Mouse (Mus musculus): ENCODE data around the gene Fam187a.

The Fam187a gene

DNA sequence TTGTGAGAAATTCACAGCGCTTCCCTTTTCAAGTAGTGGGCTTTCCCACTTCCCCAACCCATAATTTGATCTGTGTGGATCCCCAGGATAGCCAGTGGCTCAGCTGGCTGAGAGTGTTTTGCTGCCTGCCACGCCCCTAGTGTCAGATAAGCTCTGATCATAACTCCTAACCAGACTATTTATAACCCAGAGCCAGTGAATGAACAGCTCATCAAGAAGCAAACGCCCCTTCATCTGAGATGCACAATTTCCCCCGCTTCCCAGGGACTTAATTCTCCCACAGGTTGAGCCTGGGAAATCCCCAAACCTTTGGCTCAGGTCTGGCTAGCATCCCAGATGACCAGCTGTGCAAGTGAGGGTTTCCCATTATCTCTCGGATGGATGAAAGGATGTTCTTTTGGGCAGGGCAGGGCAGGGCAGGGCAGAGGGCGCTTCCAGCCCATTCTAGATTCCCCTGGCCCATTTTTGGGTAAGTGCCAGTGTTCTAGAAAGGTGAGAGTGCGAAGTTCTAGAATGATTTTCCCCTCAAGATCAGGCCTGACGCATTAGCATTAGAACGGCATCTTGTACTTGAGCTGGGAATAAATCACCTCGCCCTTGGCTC lies at the start of gene Fam187a:
Fam187a (plus strand) TSS at position 554 of the 604 bp plus-strand sequence.
- no peak for DNase-seq

DNA sequence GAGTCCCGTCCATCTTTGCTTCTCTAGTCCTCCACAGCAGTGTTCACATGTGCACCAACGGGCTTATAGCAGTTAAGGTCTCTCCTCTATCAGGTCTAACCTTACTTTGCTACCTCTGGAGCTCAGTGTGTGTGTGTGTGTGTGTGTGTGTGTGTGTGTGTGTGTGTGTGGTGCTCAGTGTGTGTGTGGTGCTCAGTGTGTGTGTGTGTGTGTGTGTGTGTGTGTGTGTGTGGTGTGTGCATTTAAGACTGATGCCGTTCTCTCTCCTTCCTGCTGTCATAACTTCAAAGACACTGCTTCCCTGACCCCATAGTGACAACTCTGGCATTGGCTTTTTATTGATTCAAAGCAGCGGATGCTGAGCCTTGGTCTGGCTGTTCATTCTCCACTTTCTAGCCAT lies 49.4 kb upstream of the Fam187a start, which contains the start of gene Higd1b:
Higd1b (plus strand) TSS at position 301 of the 400 bp plus-strand sequence.
- no peak for DNase-seq

DNA sequence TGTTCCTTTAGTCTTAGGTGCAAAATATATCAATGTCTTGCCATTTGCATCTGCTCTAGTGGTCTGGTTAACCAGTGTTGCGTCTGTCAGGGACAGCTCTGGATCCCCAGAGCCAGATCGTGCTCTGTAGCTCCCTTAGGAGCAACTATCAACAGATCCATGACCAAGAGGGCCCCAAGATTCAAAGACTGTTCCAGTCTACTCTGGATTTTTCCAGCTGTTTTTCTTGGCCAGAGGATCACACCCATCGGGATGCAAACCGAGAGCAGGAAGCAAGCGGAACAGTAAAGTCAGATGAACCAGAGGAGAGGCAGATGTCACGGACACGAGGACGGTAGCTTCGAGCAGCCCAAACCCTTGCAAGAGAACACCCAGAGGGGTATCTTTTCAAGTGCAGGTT lies 48.8 kb upstream of the Fam187a start:
- DNase-seq, result no peak

DNA sequence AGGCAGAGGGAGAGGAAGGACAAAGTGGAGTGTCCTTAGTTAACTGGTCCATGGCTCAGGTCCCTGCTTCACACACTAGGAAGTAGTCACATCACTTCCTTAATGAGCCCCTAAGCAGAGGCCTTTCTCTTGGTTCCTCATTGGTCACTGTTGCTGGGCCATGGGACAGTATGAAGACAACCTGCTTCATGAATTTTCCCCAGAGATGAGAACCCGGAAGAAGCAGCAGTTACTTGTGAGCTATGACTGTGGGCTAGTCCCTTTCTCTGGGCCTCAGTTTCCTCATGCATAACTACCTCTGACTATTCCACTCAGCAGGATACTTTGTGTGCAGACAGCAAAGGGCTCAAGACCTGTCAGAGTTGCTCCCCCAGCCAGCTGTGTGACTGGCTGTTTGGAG lies 47.6 kb upstream of the Fam187a start:
- no peak for DNase-seq

DNA sequence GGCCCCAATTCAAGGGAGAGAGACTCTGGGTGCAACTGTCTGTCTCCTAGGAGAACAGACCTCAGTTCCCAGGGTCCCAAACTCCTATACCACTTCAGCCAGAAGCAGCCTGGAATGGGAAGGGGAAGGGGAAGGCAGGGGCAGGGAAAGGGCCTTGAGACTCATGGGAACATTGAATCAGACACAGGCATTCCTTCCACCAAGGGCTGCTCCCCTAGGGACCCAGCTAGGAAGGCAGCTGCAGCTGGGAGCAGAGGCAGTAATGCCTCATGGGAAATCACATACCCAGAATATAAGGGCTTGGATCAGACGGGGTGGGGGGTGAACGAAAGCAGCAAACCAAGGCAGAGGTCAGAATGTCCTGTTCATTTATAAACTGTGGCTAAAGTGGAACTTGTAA lies 46.8 kb upstream of the Fam187a start:
- DNase-seq, result no peak

DNA sequence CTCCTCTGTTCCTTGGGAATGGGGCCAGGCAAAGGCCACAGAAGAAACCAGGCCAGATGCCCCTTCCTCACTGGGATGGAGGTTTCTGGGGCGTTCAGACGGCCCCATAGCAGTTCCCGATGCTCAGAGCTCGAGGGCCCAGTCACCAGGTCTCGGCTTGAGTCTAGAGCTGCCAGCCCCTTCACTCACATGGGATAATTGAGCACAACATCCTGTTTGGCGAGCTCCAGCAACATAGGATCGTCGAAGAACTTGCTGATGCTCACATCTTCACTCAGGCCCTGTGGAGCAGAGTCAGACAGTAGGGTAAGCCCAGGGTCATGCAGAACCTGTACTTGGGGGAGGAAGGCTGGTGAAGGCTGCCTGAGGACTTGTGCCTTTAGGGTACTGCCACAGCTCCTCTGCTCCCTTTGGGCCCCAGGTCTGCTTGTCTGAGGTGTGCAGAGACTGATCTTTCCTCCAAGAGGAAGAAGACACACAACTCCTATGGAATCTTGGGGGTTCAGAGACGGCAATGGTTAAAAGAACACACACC lies 46.3 kb upstream of the Fam187a start:
- DNase-seq, result no peak

DNA sequence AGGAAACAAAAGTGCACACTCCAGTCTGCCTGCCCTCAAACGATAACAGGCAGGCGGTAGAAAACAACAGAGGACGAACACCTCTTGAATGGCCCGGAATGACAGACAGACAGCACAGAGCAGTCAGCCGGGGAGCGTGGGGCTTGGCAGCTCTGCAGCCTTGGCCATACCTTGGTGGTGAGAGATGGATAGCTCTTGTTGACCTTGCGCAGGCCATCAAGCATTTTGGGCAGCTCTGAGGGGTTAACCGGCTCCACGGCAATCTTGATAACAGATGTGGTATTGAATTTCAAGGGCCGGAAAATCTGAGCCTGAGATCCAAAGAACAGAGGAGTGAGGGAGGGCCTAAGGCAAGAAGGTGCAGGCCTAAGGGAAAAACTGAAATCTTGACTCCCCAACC lies 39.0 kb upstream of the Fam187a start:
- DNase-seq, result no peak

DNA sequence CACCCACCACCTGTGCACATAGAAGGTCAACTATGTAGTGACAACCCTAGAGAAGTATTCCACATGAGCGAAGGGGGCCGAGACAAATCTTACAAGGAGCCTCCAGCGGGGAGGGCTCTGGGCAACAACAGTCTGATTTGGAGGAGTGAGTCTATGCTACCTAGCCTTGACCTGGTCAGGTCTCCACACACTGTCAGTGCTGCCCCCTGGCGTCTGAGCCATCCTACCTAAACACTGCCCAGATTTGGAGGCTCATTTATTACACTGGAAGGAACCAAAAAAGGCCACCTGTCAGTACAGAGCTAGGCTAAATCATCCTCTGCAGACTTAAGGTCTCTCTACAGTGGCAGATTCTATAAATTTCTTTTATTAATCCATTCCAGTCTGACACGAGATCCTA lies 33.1 kb upstream of the Fam187a start:
- DNase-seq, result peak; percentile 86 to 89

DNA sequence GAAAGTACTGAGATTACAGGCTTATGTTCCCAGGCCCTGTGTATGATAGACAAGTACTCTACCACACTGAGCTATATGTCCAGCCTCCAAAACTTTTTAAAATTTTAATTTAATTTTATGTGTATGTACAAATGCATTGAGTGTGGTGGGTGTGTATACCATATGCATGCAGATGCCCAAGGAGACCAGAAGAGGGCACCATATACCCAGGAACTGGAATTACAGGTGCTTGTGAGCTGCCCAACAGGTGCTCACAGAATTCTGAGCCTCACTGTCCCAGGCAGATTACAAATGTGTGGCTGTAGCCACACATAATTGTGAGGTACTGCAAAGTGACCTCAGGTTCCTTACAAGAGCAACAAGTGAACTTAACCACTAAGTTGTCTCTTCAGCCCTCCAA lies 31.2 kb upstream of the Fam187a start:
- peak; percentile 37 to 60 for DNase-seq

DNA sequence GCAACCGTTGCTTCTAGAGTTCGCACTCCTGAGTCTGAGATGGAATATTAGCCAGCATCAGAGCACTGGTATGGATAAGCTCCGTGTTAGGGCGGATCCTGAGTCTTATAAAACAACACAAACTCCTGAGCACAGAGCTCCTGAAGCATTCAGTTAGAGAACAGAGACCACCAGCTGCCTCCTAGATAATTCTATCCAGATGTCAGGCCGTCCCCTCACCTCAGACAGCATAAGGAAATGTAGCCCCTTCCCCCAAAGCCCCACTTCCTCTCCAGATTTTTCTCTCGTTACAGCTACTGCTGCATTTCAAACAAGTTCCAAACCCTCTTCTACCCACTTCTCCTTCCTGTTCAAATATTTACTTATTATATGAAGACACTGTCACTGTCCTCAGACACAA lies 29.0 kb upstream of the Fam187a start:
- DNase-seq, result no peak

DNA sequence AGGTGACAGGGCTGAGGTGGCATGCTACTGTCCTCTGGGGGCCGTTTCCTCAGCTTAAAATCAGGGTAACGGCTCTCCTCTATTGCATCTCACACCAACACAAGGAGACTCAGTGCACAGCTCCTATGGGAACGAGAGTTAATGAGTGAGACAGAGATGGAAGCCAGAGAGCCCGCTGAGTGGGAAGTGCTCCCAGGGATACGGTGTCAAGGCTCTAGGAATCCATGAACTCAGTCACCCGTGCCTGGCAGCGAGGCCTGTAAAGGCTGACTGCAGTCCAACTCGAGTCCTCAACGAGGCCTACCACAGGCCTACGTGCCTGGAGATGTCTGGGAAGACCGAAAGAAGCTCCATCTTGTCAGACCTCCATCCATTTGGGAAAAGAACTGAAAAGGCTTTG lies 26.0 kb upstream of the Fam187a start:
- peak; percentile 66 to 77 for DNase-seq

DNA sequence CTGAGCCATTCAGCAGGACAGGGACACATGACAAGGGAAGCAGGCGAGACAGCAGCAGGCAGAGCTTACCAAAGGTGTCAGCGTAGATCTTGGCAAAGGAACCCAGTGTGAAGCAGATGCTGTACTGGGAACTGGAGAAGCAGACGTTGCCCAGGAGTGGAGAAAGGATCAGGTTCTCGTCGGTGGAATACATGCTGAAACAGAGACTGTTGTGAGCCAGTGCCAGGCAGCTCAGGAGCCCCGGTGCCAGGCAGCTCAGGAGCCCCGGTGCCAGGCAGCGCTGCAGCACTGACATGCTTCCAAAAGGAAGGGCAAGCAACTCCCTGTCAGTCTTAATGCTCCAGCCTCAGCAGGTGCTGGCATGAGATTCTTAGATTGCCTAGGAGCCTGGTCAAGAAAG lies 25.0 kb upstream of the Fam187a start:
- peak; percentile 85 to 91 for DNase-seq

DNA sequence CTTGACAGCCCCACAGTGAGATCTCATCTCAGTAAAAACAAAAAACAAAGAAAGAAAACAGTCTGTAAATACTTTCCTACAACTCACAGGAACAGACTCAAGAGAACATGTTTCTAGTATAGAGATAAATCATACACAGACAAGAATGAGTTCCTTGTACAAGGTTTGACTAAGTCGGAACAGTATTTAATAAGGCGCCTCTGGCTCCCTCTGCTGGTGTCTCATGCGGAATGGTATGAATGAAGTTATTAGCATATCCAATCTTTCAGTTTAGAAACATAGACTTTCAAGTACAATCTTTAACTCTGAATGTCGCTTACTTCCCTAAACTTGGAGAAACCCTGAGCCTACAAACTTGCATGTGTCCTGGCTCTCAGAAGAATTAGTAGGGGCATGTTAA lies 20.7 kb upstream of the Fam187a start:
- DNase-seq, result peak; percentile 86 to 89

DNA sequence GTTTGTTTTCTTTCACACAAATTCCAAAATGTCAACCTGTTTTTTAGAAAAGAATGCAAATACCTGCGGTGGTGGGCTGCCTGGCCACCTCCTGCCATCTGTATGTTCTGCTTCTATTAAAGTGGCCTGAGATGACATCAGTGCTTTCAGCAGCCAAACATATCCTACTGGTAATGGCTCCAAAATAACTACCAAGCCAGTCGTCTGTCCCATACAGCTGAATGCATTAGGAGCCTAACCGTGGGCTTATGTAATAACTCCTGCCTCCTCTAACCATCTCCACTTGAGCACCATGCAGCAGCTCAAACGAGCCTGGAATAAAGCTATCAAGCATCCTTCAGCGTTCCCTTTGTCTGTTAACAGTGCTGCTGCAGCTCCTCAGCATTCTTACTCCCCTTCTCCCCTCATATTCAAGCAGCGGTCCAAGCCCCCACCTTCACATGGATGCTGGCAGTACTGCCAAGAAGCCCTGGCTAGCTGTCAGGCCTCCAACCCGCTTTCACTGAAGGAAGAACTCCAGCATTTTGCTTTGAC lies 10.1 kb upstream of the Fam187a start:
- DNase-seq, result peak; percentile 47 to 51

DNA sequence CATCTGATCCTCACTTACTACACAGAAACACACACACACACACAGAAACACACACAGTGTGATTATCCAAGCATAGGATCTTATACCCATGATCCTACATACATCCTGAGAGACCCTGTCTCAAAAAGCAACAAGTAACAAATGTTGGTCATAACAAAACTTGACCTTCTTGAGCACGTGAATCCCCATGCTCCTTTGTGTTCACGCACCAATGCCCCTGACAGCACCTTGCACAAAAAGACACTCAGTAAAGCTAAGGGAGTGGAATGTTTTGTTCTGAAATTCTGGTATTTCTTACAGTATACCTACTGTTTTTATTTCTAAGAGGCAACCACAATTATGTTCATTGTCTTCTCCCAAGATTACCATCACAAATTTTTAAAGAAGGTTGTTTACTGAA lies 5.4 kb upstream of the Fam187a start:
- DNase-seq, result no peak

DNA sequence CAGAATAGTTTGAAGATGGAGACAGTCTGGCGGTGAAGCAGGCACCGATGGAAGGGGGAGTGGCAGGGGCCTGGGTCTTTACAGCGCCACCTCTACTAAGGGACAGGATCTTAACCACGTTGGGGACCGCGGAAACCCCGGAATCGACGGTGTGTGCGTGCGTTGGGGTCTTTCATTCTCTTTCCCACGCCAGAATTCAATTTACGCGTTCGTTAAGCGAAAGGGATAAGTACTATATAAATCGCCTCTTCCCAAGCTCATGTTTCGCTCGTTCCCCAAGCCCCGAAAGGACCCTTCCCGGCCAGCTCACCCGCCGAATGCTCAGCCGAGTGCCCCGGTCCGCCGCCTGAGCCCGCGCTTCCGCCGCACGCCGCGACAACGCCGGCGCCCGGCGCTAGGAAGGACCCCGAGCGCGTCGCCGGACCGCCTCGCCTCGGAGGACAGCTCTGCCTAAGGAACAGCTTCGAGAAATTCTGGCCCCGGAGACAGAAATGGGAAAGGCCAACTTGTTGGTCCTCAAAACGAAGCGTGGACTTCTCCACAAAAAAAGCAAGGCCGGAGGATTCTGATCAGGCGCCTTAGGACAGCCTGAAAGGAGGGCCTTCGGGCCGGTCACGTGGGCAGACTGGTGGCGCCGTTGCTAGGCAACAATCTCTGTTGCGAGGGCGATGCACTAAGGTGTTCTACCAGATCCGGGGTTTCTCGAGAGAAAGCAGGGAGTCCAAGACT lies 4.2 kb upstream of the Fam187a start, which contains the start of the genes Eftud2 and Ccdc103:
Eftud2 (minus strand) TSS at position 401 of the 729 bp plus-strand sequence.
Ccdc103 (plus strand) TSS at position 620 of the 729 bp plus-strand sequence.
- peak; percentile 95 for DNase-seq

DNA sequence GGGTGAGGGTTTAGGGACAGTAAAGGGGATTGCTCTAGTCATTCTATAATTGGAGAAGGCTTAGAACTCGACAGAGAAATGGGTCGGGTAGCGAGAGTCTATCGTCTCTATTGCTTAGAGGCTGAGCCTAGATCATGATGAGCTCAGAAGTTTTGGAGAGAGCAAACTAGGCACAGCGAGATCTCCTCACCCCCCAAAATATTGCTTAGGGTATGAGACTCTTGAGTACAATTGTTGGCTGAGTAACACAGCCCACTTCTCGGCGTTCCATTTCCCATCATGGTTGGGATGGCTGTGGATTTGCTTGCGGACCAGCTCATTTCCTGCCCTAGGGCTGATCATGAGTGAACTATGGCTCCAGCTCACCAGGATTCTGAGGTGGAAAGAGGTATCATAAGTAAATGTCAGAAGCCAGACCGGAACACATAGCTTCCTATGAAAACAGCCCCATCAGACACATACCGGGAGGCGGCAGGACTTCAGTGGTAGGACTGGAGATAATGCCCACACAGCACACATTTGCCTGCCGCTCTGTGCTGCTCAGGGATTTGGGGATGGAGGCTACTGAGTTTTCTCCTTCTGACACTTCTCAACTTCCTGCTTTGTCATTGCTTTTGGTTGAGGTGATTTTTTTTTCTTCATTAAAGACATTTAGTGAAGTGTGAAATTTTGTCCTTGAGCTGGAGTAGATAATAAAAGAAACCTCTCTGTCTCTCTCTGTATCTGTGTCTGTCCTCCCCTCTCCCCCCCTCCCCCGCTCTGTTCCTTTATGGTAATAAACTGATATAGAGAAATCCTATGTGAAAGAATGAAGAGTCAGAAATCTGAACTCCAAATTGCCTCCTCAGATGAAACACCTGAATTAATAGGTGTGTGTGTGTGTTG lies 3.4 kb upstream of the Fam187a start:
- DNase-seq, result no peak

DNA sequence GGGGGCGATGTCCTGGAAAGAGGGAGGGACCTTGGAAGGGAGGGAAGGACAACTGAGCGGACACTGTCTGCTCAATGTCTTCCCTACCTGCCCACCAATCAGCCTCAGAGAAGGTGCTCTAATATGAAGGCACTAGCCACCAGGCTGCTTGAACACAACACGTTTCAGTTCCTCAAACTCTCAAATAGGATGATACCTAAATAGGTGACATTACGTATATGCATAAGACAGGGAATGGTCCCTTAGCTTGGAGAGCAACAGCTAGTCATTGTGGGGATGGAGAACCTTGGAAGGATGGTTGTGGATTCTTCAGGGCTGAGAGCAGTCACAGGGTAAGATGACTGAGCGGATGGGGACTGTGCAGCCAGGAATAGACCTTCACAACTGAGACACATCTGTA lies 2.5 kb downstream of the Fam187a start:
- DNase-seq, result no peak

DNA sequence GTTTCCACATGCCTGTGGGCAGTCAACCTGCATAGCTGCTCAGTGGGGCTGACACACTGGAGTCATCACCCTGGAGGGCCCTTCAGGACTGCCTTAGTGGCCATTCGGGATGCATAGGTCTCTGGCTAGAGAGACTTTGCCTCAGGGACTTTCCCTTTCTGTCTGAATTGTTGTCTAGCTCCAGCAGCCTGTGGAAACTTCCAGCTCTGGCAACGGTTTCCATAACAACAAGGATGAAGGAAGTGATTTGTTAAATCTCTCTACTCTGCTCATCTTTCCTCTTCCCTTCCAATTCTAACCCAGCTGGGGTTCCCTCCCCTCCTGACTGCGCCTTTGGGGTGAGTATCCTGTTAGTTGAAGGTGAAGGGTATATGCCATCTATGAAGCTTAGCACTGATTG lies 3.2 kb downstream of the Fam187a start:
- no peak for DNase-seq

DNA sequence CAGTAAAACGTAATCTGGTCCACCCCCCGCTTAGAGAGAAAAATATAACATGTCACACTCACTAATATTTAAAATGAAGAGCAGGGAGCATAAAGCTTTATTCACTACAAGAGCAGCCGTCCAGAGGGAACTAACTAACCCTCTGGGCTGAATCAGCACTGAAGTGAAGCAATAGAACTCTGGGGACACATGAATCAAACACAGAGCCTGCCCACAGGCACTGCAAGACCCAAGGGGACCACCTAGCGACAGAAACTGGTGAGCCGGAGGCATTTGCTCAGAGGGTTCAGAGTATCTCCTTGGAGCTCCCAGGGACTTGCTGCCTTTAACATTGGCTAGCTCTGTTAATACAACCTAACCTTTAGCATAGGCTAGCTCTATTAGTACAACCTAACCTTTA lies 5.1 kb downstream of the Fam187a start:
- no peak for DNase-seq

DNA sequence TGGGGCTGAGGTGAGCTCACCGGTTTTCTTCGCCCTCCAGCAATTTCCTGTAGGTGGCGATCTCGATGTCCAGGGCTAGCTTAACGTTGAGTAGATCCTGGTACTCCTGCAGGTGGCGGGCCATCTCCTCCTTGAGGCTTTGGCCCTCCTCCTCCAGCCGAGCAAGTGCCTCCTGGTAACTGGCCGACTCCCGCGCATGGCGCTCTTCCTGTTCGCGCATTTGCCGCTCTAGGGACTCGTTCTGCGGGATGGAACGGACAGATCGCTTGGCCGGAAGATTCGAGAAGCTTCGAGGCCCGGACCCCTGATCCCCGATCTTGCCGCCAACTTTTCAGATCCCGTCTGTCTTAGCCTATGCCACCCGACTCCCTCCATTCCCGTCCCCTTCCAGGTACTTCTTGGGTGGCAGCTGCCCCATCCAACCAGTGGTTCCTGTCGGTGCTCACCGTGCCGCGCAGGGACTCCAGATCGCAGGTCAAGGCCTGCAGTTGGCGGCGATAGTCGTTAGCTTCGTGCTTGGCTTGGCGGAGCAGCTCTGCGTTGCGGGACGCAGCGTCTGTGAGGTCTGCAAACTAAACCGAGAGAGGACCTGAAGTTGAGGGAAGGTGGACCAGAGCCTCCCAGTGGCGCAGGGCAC lies 8.2 kb downstream of the Fam187a start:
- DNase-seq, result peak; percentile 82 to 84

DNA sequence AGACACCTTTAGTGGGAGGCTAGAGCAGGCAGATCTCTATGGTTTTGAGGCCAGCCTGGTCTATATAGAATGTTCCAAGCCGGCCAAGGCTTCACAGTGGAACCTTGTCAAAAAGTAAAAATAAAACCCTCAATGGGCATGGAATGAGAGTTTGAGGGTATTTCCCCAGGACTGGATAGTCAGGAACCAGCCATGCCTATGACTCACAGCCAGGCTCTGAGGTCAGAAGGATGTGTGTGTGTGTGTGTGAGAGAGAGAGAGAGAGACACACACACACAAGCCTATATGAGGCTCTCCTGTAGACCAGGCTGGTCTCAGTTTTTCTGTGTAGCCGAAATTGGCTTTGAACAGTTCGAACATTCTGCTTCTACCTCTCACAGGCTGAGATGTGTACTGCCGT lies 9.7 kb downstream of the Fam187a start:
- DNase-seq, result no peak
